Mouse (Mus musculus) erythroblast, embryonic 14.5 days (primary cell): ENCODE measurements around the gene Slc37a3. TPM values are rescaled to one million over a fixed set of nuclear protein-coding genes. Genes with fewer than 3 reads are reported as not detected.
"Not testable (repeated sequence)": the region's sequence is repeated elsewhere in the genome, so short reads cannot be mapped to it uniquely, and the experiment has no call there.

ENCODE experiments used
- H3K27me3 ChIP-seq: 2 replicates; pipeline ENCODE4 v1.6.1; 2012; ENCODE audit warnings: inconsistent platforms; ENCODE audit not compliant: control insufficient read depth
- H3K36me3 ChIP-seq: 2 replicates; pipeline ENCODE4 v1.6.1; 2012; ENCODE audit warnings: mild to moderate bottlenecking, inconsistent platforms; ENCODE audit not compliant: control insufficient read depth
- H3K4me1 ChIP-seq: 2 replicates; pipeline ENCODE4 v1.6.1; 2012; ENCODE audit warnings: inconsistent platforms; ENCODE audit not compliant: control insufficient read depth
- H3K4me3 ChIP-seq: replicated peaks from 2 replicates; pipeline ENCODE3; 2012; ENCODE audit warnings: moderate library complexity, mild to moderate bottlenecking, inconsistent platforms
- H3K9me3 ChIP-seq: 2 replicates; pipeline ENCODE4 v1.6.1; 2012; ENCODE audit warnings: low read length, inconsistent platforms, mixed read lengths; ENCODE audit not compliant: control insufficient read depth
- GATA1 ChIP-seq: IDR thresholded peaks from 2 replicates; pipeline ENCODE4 v1.6.1; 2012; ENCODE audit warnings: low read length, inconsistent platforms, mixed read lengths
- TAL1 ChIP-seq: IDR thresholded peaks from 3 replicates; pipeline ENCODE4 v1.6.1; 2012; ENCODE audit warnings: low read length, inconsistent platforms, mixed read lengths
- polyA plus RNA-seq: library from polyadenylated mRNA; stranded (reverse); fragments of >175 nt; gene quantifications from 2 replicates; pipeline ENCODE4 v1.2.3, GENCODE M21; 2012

The Slc37a3 gene
- polyA plus RNA-seq, 1 experiment, result 0.05 TPM

GRCm38 (mm10) chr6:39381125-39381880 is 3.8 kb upstream of the Slc37a3 start, which contains the start of gene Rab19:
Rab19 (plus strand) TSS chr6:39381175.
- Histone ChIP-seq H3K4me1 (peaks cover 17% of the 10 kb centered on the region), H3K36me3 (no peaks in the 10 kb centered on the region), H3K9me3 (no peaks in the 10 kb centered on the region), H3K4me3 (peak within 1 kb of the TSS; percentile 48), H3K27me3 (peaks cover 75% of the 10 kb centered on the region)
- no peak for TF ChIP-seq TAL1
- no peak for TF ChIP-seq GATA1

GRCm38 (mm10) chr6:39380276-39380675 is 2.8 kb upstream of the Slc37a3 start:
- TF ChIP-seq TAL1, result no peak
- no peak for TF ChIP-seq GATA1
- Histone ChIP-seq H3K9me3 (no peaks in the 10 kb centered on the region), H3K4me1 (peaks cover 18% of the 10 kb centered on the region), H3K27me3 (peaks cover 79% of the 10 kb centered on the region), H3K4me3 (no peak overlapping the region), H3K36me3 (no peaks in the 10 kb centered on the region)

GRCm38 (mm10) chr6:39379749-39380148 is 2.3 kb upstream of the Slc37a3 start:
- Histone ChIP-seq H3K9me3 (no peaks in the 10 kb centered on the region), H3K4me3 (no peak overlapping the region), H3K36me3 (no peaks in the 10 kb centered on the region), H3K27me3 (peaks cover 79% of the 10 kb centered on the region), H3K4me1 (peaks cover 18% of the 10 kb centered on the region)
- TF ChIP-seq GATA1, result no peak
- TF ChIP-seq TAL1, result no peak

GRCm38 (mm10) chr6:39379224-39379623 is 1.7 kb upstream of the Slc37a3 start:
- Histone ChIP-seq H3K9me3 (no peaks in the 10 kb centered on the region), H3K4me3 (no peak overlapping the region), H3K4me1 (peaks cover 18% of the 10 kb centered on the region), H3K27me3 (peaks cover 79% of the 10 kb centered on the region), H3K36me3 (peaks cover 3% of the 10 kb centered on the region; the same call in 1 of the 2 replicates)
- TF ChIP-seq TAL1 (no peak), GATA1 (no peak)

- H3K36me3 ChIP-seq, H3K4me3 ChIP-seq, H3K9me3 ChIP-seq: not testable (repeated sequence)
- Histone ChIP-seq H3K27me3 (peaks cover 75% of the 10 kb centered on the region), H3K4me1 (peaks cover 18% of the 10 kb centered on the region)
Observed at GRCm38 (mm10) chr6:39378161-39378835, 823 bp upstream of the Slc37a3 start.

- TF ChIP-seq TAL1 (no peak), GATA1 (no peak)
- Histone ChIP-seq H3K4me3 (peak overlapping the region; percentile 82), H3K9me3 (no peaks in the 10 kb centered on the region), H3K36me3 (peaks cover 6% of the 10 kb centered on the region; the same call in 1 of the 2 replicates), H3K4me1 (peaks cover 18% of the 10 kb centered on the region), H3K27me3 (peaks cover 60% of the 10 kb centered on the region)
Observed at GRCm38 (mm10) chr6:39376775-39377174, 700 bp downstream of the Slc37a3 start.

GRCm38 (mm10) chr6:39373301-39373955 is 4.0 kb downstream of the Slc37a3 start:
- H3K36me3 ChIP-seq, result peaks cover 6% of the 10 kb centered on the region; the same call in 1 of the 2 replicates
- H3K4me3 ChIP-seq, result no peak overlapping the region
- TF ChIP-seq GATA1 (no peak), TAL1 (no peak)
- peaks cover 27% of the 10 kb centered on the region for H3K27me3 ChIP-seq
- no peaks in the 10 kb centered on the region for H3K9me3 ChIP-seq
- H3K4me1 ChIP-seq, result peaks cover 14% of the 10 kb centered on the region

- Histone ChIP-seq H3K9me3 (no peaks in the 10 kb centered on the region), H3K4me3 (no peak overlapping the region), H3K4me1 (peaks cover 13% of the 10 kb centered on the region), H3K36me3 (peaks cover 6% of the 10 kb centered on the region; the same call in 1 of the 2 replicates), H3K27me3 (peaks cover 23% of the 10 kb centered on the region)
- no peak for TF ChIP-seq TAL1
- TF ChIP-seq GATA1, result no peak
Observed at GRCm38 (mm10) chr6:39372727-39373126, 4.7 kb downstream of the Slc37a3 start.

GRCm38 (mm10) chr6:39372042-39372441 is 5.4 kb downstream of the Slc37a3 start:
- TF ChIP-seq GATA1 (no peak), TAL1 (no peak)
- H3K27me3 ChIP-seq, result peaks cover 18% of the 10 kb centered on the region

More at GRCm38 (mm10) chr6:39372042-39372441, 5.4 kb downstream of the Slc37a3 start:
- Histone ChIP-seq H3K4me1 (peaks cover 7% of the 10 kb centered on the region), H3K36me3 (peaks cover 6% of the 10 kb centered on the region; the same call in 1 of the 2 replicates), H3K9me3 (no peaks in the 10 kb centered on the region), H3K4me3 (no peak overlapping the region)
